ENCODE assay signal across 8 mouse cellular contexts in the genomic region with DNA sequence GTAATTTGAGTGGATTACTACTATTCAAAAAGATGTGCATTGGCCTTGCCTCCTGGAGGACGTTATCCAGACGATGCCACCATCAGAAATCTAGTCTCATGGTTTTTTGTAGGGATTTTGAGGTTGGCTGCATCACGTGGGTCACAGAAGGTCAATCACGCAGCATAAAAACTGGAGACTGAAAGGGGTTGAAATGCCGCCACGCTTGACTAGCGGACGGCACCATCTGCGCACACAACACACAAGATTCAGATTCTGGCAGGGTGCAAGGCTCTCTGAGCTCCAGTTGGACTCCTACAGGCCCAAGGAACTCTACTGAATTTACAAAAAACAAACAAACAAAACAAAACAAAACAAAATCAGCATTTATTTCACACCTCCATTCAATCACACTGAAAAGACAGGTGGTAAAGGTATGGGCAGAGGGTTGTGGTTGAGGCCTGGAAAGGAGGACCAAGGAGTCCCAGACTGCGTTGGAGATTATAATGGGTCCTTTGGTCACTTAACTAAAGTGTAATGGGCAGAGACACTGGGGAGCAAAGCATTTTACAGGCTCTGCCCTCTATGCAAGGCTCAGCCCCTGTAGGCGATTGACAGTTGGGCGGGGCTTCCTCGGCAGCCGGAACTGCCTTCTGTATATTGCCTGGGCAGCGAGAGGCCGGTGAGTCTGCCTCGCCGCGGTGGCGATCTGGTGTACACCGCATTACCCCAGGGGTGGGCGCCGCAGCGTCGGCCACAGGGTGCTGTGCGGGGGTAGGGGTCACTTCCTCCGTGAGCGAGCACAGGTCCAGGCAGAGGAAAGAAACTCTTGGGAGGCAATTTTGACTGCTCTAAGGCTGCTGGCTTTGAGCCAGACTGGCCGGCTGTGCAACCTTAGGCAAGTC. TPM values are rescaled to one million over a fixed set of nuclear protein-coding genes. Genes with fewer than 3 reads are reported as not detected.
DNase-seq lines count a peak whose midpoint lies in the region; ATAC-seq and TF ChIP-seq lines count a peak whose summit lies in the region.

No protein-coding gene starts in this region.

- H3K9me3 ChIP-seq in E14TG2a.4 (ENCODE audit: low read length), result no peaks in the 10 kb centered on the region
- no peaks in the 10 kb centered on the region for H3K9me3 ChIP-seq in forebrain, embryonic 10.5 days
- H3K9me3 ChIP-seq in neural tube, embryonic 14.5 days (ENCODE audit: control insufficient read depth, low read length), result no peaks in the 10 kb centered on the region

- peaks cover 58% of the 10 kb centered on the region for H3K4me1 ChIP-seq in E14TG2a.4 (replicated peaks; ENCODE audit: low read depth, low read length)
- peaks cover 46% of the 10 kb centered on the region for H3K4me1 ChIP-seq in forebrain, embryonic 10.5 days
- H3K4me1 ChIP-seq in neural tube, embryonic 14.5 days (ENCODE audit: control insufficient read depth, insufficient read depth, low read length), result peaks cover 17% of the 10 kb centered on the region
- peaks cover 33% of the 10 kb centered on the region for H3K4me1 ChIP-seq in thymus, adult 2 months (replicated peaks; ENCODE audit: control insufficient read depth, insufficient read depth, low read length)

- peak overlapping the region; percentile 76 for H3K4me3 ChIP-seq in E14TG2a.4 (replicated peaks; ENCODE audit: low read length)
- H3K4me3 ChIP-seq in forebrain, embryonic 10.5 days, result peak overlapping the region; percentile 61
- H3K4me3 ChIP-seq in neural tube, embryonic 14.5 days (ENCODE audit: low read depth, low read length), result peak overlapping the region; percentile 72
- peak overlapping the region; percentile 69 for H3K4me3 ChIP-seq in thymus, adult 2 months (ENCODE audit: control insufficient read depth, insufficient read depth, low read length)

- peak; percentile 67 for DNase-seq in c-Kit-positive CD71-positive TER-119-negative erythroid progenitor cells, embryonic 14.5 days (ENCODE audit: low read depth)
- DNase-seq in forebrain, embryonic 10.5 days (ENCODE audit: extremely low spot score, low spot score), result peak; percentile 54
- peak; percentile 70 to 79 for DNase-seq in heart, postnatal 14 days
- DNase-seq in kidney, postnatal 36 days, result peak; percentile 86 to 91
- DNase-seq in lung, adult 18-20 months, result peak; percentile 84 to 86
- DNase-seq in thymus, adult 2 months, result peak; percentile 63

- peak; percentile 7; the same call in 1 of the 2 replicates for ATAC-seq in neural tube, embryonic 14.5 days (ENCODE audit: low read depth)

- peak overlapping the region; percentile 97 for H3K27ac ChIP-seq in forebrain, embryonic 10.5 days
- peak overlapping the region; percentile 97 for H3K27ac ChIP-seq in neural tube, embryonic 14.5 days (ENCODE audit: low read depth, low read length)
- no peak overlapping the region for H3K27ac ChIP-seq in thymus, adult 2 months (ENCODE audit: control insufficient read depth, insufficient read depth, low read length)

- peaks cover 43% of the 10 kb centered on the region for H3K36me3 ChIP-seq in E14TG2a.4 (ENCODE audit: insufficient read depth, low read length)
- H3K36me3 ChIP-seq in forebrain, embryonic 10.5 days (replicated peaks), result peaks cover 42% of the 10 kb centered on the region
- peaks cover 5% of the 10 kb centered on the region for H3K36me3 ChIP-seq in neural tube, embryonic 14.5 days (ENCODE audit: control insufficient read depth, insufficient read depth, low read length)
- H3K36me3 ChIP-seq in thymus, adult 2 months (ENCODE audit: control insufficient read depth, insufficient read depth, low read length), result no peaks in the 10 kb centered on the region

- peak overlapping the region; percentile 67 for H3K9ac ChIP-seq in neural tube, embryonic 14.5 days (replicated peaks; ENCODE audit: low read depth, low read length)

- no peaks in the 10 kb centered on the region for H3K27me3 ChIP-seq in E14TG2a.4 (ENCODE audit: insufficient read depth, low read length)
- no peaks in the 10 kb centered on the region for H3K27me3 ChIP-seq in forebrain, embryonic 10.5 days (ENCODE audit: poor library complexity, severe bottlenecking)
- no peaks in the 10 kb centered on the region for H3K27me3 ChIP-seq in neural tube, embryonic 14.5 days (ENCODE audit: control insufficient read depth, insufficient read depth, low read length)
- H3K27me3 ChIP-seq in thymus, adult 2 months (ENCODE audit: control insufficient read depth, insufficient read depth, low read length), result no peaks in the 10 kb centered on the region

- H3K4me2 ChIP-seq in neural tube, embryonic 14.5 days (ENCODE audit: low read depth, low read length), result peak overlapping the region; percentile 66

- 19% methylated on average over 29 of the region's 29 CpGs for WGBS in forebrain, embryonic 10.5 days
- WGBS in neural tube, embryonic 14.5 days, result 16% methylated on average over 29 of the region's 29 CpGs
- WGBS in thymus, adult 2 months, result 31% methylated on average over 29 of the region's 29 CpGs

- intact Hi-C loops in heart, postnatal 14 days (cut with DNase I), result loop anchor here (5.0 kb wide), 2 partner anchors 47 to 127 kb away; a partner anchor contains a TSS

- TF ChIP-seq CTCF in E14TG2a.4 (conservative IDR thresholded peaks at IDR 0.05; ENCODE audit: low read length), result no peak
- no peak for TF ChIP-seq CTCF in thymus, adult 2 months (IDR thresholded peaks at IDR 0.05; ENCODE audit: borderline replicate concordance, control insufficient read depth, extremely low read depth, insufficient read depth, low read length, poor library complexity)

- no peak for TF ChIP-seq POLR2A in thymus, adult 2 months (IDR thresholded peaks at IDR 0.05; ENCODE audit: control insufficient read depth, extremely low read depth, insufficient read depth, low read length, poor library complexity)

RNA-seq across cellular contexts. Expression of a gene that starts 1.2 kb away (rescaled TPM):
- polyA plus RNA-seq in forebrain, embryonic 10.5 days (2016; fragmentation: Nextera tagmentation; extraction: Ambion mirVana), result 27.8 and 31.7 TPM in 2 replicates
- not detected for total RNA-seq in heart, postnatal 14 days (2021)
- polyA plus RNA-seq in neural tube, embryonic 14.5 days (2014; fragmentation: Nextera tagmentation; extraction: Ambion mirVana), result 459 and 608 TPM in 2 replicates
- 0.15 TPM in 1 of 2 replicates, not detected in the other for polyA plus RNA-seq in thymus, adult 2 months (2012; rRNA removed)

RNA-seq across cellular contexts. Expression of a gene that starts 2.9 kb away (rescaled TPM):
- polyA plus RNA-seq in forebrain, embryonic 10.5 days (2016; fragmentation: Nextera tagmentation; extraction: Ambion mirVana), result 47.0 and 48.0 TPM in 2 replicates
- total RNA-seq in heart, postnatal 14 days (2021), result 10 to 100 TPM; 21.3 to 28.0 TPM
- 86.3 and 94.5 TPM in 2 replicates for polyA plus RNA-seq in neural tube, embryonic 14.5 days (2014; fragmentation: Nextera tagmentation; extraction: Ambion mirVana)
- 136 and 153 TPM in 2 replicates for polyA plus RNA-seq in thymus, adult 2 months (2012; rRNA removed)

RNA-seq across cellular contexts. Expression of a gene that starts 10.4 kb away (rescaled TPM):
- polyA plus RNA-seq in forebrain, embryonic 10.5 days (2016; fragmentation: Nextera tagmentation; extraction: Ambion mirVana), result 0.36 and 0.99 TPM in 2 replicates
- 1 to 10 TPM; 3.4 to 5.4 TPM for total RNA-seq in heart, postnatal 14 days (2021)
- 0.99 and 1.3 TPM in 2 replicates for polyA plus RNA-seq in neural tube, embryonic 14.5 days (2014; fragmentation: Nextera tagmentation; extraction: Ambion mirVana)
- polyA plus RNA-seq in thymus, adult 2 months (2012; rRNA removed), result 1.2 and 1.3 TPM in 2 replicates

RNA-seq across cellular contexts. Expression of a gene that starts 10.6 kb away (rescaled TPM):
- not detected in 2 replicates for polyA plus RNA-seq in forebrain, embryonic 10.5 days (2016; fragmentation: Nextera tagmentation; extraction: Ambion mirVana)
- not detected for total RNA-seq in heart, postnatal 14 days (2021)
- polyA plus RNA-seq in neural tube, embryonic 14.5 days (2014; fragmentation: Nextera tagmentation; extraction: Ambion mirVana), result not detected in 2 replicates
- polyA plus RNA-seq in thymus, adult 2 months (2012; rRNA removed), result 1.5 and 1.6 TPM in 2 replicates

RNA-seq across cellular contexts. Expression of a gene that starts 20.3 kb away (rescaled TPM):
- 4.9 and 5.4 TPM in 2 replicates for polyA plus RNA-seq in forebrain, embryonic 10.5 days (2016; fragmentation: Nextera tagmentation; extraction: Ambion mirVana)
- total RNA-seq in heart, postnatal 14 days (2021), result 10 to 100 TPM; 48.5 to 51.1 TPM
- 9.1 and 9.5 TPM in 2 replicates for polyA plus RNA-seq in neural tube, embryonic 14.5 days (2014; fragmentation: Nextera tagmentation; extraction: Ambion mirVana)
- polyA plus RNA-seq in thymus, adult 2 months (2012; rRNA removed), result 29.3 and 34.3 TPM in 2 replicates

Comparison
In these comparisons a context has a peak if more than half of its experiments do, and no peak if none do; other contexts are left out.
1. RNA of a gene that starts 1.2 kb away (polyA plus RNA-seq): 459 to 608 TPM in neural tube, embryonic 14.5 days and 27.8 to 31.7 TPM in forebrain, embryonic 10.5 days; 0.15 TPM in thymus, adult 2 months; every median in the first group is over 10 times any median in the second.
2. Peak in every context shown above with its lines, with median percentiles within 50 percentile points of each other: H3K4me3 ChIP-seq and DNase-seq.